Mouse (Mus musculus): ENCODE measurements around the gene Dclk1.

The Dclk1 gene

GRCm38 (mm10) chr3:55569539-55569938 lies 327.4 kb downstream of the Dclk1 start:
- intact Hi-C loops (cut with DNase I), result loop anchor here (5.0 kb wide), 1 partner anchor 47 kb away; no protein-coding TSS in a partner anchor

GRCm38 (mm10) chr3:55571034-55571433 lies 328.9 kb downstream of the Dclk1 start:
- intact Hi-C loops (cut with DNase I), result no loop called here

GRCm38 (mm10) chr3:55571552-55572296 lies 329.6 kb downstream of the Dclk1 start:
- intact Hi-C loops (cut with DNase I), result no loop called here

- intact Hi-C loops (cut with DNase I), result no loop called here
Measured at GRCm38 (mm10) chr3:55572297-55572681, 330.1 kb downstream of the Dclk1 start.

- intact Hi-C loops (cut with DNase I), result no loop called here
Measured at GRCm38 (mm10) chr3:55574003-55574402, 331.8 kb downstream of the Dclk1 start.

- intact Hi-C loops (cut with DNase I), result no loop called here
Measured at GRCm38 (mm10) chr3:55587434-55587971, 345.3 kb downstream of the Dclk1 start.

- intact Hi-C loops (cut with DNase I), result no loop called here
Measured at GRCm38 (mm10) chr3:55587972-55588946, 346.1 kb downstream of the Dclk1 start.
